Mouse (Mus musculus) hindbrain, embryonic 14.5 days (tissue): ENCODE measurements at regions not wholly inside any gene's neighbourhood (a gene's known extent, or its start where the extent isn't known, plus 50 kb on each side); places are given as distances from the start of the nearest gene placed in this dataset.

Experiments
- ATAC-seq: fragments of 200-750 bp; cut with Nextera tagmentation; 2 replicates; pipeline ENCODE4 v1.8.0; 2017; ENCODE audit warnings: moderate number of reproducible peaks, mild to moderate bottlenecking, moderate TSS enrichment, moderate library complexity; ENCODE audit not compliant: low FRiP score
- DNase-seq: peaks from one replicate; pipeline ENCODE4 v3.0.0-alpha.2; 2015; ENCODE audit warnings: low spot score
- H3K27ac ChIP-seq: fragments of 300-500 bp; sonication (generic); 2 replicates; pipeline ENCODE4 v1.5.1; 2014; ENCODE audit warnings: mild to moderate bottlenecking, moderate library complexity
- H3K27me3 ChIP-seq: fragments of 300-500 bp; sonication (generic); 2 replicates; pipeline ENCODE4 v1.6.1; 2014; ENCODE audit warnings: mild to moderate bottlenecking, low read length, mixed read lengths; ENCODE audit not compliant: control insufficient read depth, insufficient read depth
- H3K36me3 ChIP-seq: fragments of 300-500 bp; sonication (generic); replicated peaks from 2 replicates; pipeline ENCODE4 v1.6.1; 2014; ENCODE audit not compliant: control insufficient read depth, insufficient read depth
- H3K4me1 ChIP-seq: fragments of 300-500 bp; sonication (generic); replicated peaks from 2 replicates; pipeline ENCODE4 v1.6.1; 2014; ENCODE audit warnings: antibody characterized with exemption, low read length, mixed read lengths; ENCODE audit not compliant: control insufficient read depth, insufficient read depth
- H3K4me2 ChIP-seq: fragments of 300-500 bp; sonication (generic); replicated peaks from 2 replicates; pipeline ENCODE4 v1.6.1; 2014; ENCODE audit warnings: mild to moderate bottlenecking, moderate library complexity
- H3K4me3 ChIP-seq: fragments of 300-500 bp; sonication (generic); replicated peaks from 2 replicates; pipeline ENCODE4 v1.5.1; 2014; ENCODE audit warnings: mild to moderate bottlenecking, low read length
- H3K9ac ChIP-seq: fragments of 300-500 bp; sonication (generic); 2 replicates; pipeline ENCODE4 v1.6.1; 2014
- H3K9me3 ChIP-seq: fragments of 300-500 bp; sonication (generic); 2 replicates; pipeline ENCODE4 v1.6.1; 2016; ENCODE audit warnings: low read length; ENCODE audit not compliant: control insufficient read depth
- WGBS: fragments of 180-500 bp; shearing (Covaris S2); extraction: QIAGEN DNeasy Blood & Tissue Kit; methylation state at CpG from one replicate; pipeline ENCODE4 v1.1.7; 2014; 5-methylcytosine and 5-hydroxymethylcytosine counted together

DNA sequence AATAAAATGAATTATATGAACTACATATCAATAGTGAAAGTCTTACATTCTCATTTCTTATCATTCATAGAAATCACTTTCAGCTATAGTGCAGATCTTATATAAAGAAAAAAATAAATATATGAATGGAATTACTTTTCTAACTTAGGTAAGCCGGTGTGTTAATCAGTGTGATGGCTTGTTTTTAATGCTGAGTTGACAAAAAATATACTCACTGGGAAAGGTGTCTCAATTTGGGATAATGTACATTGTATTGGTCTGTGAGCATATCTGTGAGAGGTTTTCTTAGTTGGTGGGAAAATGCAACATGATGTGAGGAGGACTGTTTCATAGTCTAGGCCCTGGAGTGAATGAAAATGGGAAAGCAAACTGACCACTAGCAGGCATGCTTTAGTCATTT, 511.3 kb downstream of the Slco6d1 start:
- no peak for ATAC-seq
- no peak for DNase-seq
- Histone ChIP-seq H3K36me3 (no peaks in the 10 kb centered on the region), H3K9ac (no peak overlapping the region), H3K4me3 (no peak overlapping the region), H3K27me3 (no peaks in the 10 kb centered on the region), H3K4me2 (no peak overlapping the region), H3K9me3 (no peaks in the 10 kb centered on the region), H3K27ac (no peak overlapping the region), H3K4me1 (no peaks in the 10 kb centered on the region)
- 93% methylated on average over 1 of the region's 1 CpGs for WGBS

DNA sequence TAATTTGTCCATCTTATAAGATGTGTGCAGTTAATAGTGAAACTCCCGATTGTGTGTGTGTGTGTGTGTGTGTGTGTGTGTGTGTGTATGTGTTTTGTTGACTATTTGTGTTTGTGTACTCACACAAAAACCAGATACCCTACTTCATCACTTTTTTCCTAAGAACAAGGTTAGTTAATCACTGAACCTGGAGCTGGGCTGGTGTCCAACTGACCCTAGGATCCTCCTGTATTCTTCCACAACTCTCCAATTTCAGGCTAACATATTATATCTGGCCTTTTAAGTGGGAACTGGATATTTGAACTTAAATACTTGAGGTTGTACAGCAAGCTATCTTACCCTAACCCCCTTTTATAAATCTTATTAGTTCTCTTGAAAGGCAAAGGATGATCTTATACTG, 556.8 kb downstream of the Slco6d1 start:
- WGBS, result 94% methylated on average over 1 of the region's 1 CpGs
- Histone ChIP-seq H3K36me3 (no peaks in the 10 kb centered on the region), H3K4me1 (no peaks in the 10 kb centered on the region), H3K4me3 (no peak overlapping the region), H3K27ac (no peak overlapping the region), H3K27me3 (no peaks in the 10 kb centered on the region), H3K4me2 (no peak overlapping the region), H3K9me3 (no peaks in the 10 kb centered on the region), H3K9ac (no peak overlapping the region)
- DNase-seq (no peak), ATAC-seq (no peak)
